14 mouse cellular contexts compared by ENCODE assay signal in the genomic region with DNA sequence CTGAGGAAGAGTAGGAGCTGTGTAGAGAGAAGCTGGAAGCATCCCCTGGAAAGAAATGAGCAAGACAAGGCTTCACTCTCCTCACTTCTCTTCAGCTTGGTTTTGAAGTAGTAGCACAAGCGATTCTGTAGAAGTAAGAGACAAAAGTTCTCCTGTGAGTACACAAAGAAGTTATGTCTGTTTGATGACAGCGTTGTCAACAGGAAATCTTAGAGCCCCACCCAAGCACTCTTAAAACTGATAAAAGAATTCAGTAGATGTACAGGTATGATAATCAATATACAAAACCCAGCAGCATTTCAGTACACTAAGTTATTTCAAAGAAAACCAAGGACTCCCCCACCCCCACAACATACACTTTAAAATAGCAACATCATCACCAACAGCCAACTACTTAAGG.
"Had no signal": no experiment of that assay in that cellular context is flagged by ENCODE, and none has a peak within 500 bp of the region (broad histone marks: within the 10 kb centered on the region; RNA-seq: fewer than 3 reads in every experiment).

No protein-coding gene starts in this region.

- ATAC-seq: liver, embryonic 12.5 days; midbrain, embryonic 13.5 days; midbrain, embryonic 16.5 days had no signal

- DNase-seq: kidney, adult 8-10 months; thymus, adult 18-20 months; thymus, postnatal 14 days; thymus, postnatal 4 days had no signal

- H3K4me1 ChIP-seq: kidney, embryonic 15.5 days; limb, embryonic 13.5 days; liver, embryonic 12.5 days; liver, embryonic 15.5 days; midbrain, embryonic 10.5 days had no signal

- H3K9me3 ChIP-seq: limb, embryonic 10.5 days; limb, embryonic 13.5 days; lung, embryonic 15.5 days had no signal

- H3K27me3 ChIP-seq: kidney, embryonic 15.5 days; limb, embryonic 13.5 days; liver, embryonic 12.5 days; liver, embryonic 15.5 days; lung, embryonic 15.5 days; midbrain, embryonic 13.5 days had no signal

- H3K36me3 ChIP-seq: kidney, embryonic 15.5 days; limb, embryonic 10.5 days; limb, embryonic 13.5 days; liver, embryonic 12.5 days; liver, embryonic 15.5 days; lung, embryonic 15.5 days; midbrain, embryonic 10.5 days; midbrain, embryonic 13.5 days had no signal

- H3K27ac ChIP-seq: kidney, embryonic 15.5 days; limb, embryonic 10.5 days; limb, embryonic 13.5 days; liver, embryonic 12.5 days; liver, embryonic 15.5 days; lung, embryonic 15.5 days; midbrain, embryonic 10.5 days; midbrain, embryonic 13.5 days had no signal

- H3K4me3 ChIP-seq: kidney, embryonic 15.5 days; limb, embryonic 10.5 days; limb, embryonic 13.5 days; liver, embryonic 12.5 days; liver, embryonic 15.5 days; lung, embryonic 15.5 days; midbrain, embryonic 10.5 days; midbrain, embryonic 13.5 days; myocyte had no signal
